Mouse (Mus musculus): ENCODE measurements around the gene Slc44a2.

GRCm38 (mm10) chr9:21346627-21347365 is 26.3 kb downstream of the Slc44a2 start:
- TF ChIP-seq CTCF (IDR thresholded peaks at IDR 0.05) (no peak), EP300 (IDR thresholded peaks at IDR 0.05) (no peak)

Data from lung, postnatal 0 days (tissue).